23 mouse cellular contexts compared by ENCODE assay signal in the genomic region with DNA sequence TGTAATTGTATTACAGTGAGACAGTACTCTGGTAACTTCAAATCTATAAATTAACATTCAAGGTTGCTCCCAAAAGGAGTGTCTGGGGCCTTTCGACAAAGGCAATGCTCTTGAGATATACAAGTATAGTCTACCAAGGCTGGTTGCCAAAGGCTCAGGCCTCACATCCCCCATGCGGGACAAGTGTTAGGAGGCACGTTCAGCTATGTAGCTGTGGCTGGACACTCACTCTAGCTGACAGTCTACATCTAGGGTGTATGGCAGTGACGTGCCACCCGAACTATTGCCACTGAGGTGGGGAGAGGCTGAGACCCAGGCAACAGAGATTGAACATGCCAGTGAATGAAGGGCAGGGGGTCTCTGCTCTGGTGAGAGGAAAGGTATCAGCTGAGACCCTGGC.
DNase-seq lines count a peak whose midpoint lies in the region; ATAC-seq and TF ChIP-seq lines count a peak whose summit lies in the region.
"Had no signal": no experiment of that assay in that cellular context is flagged by ENCODE, and none has a peak within 500 bp of the region (broad histone marks: within the 10 kb centered on the region; RNA-seq: fewer than 3 reads in every experiment).

No protein-coding gene starts in this region.

- H3K27ac ChIP-seq in heart, embryonic 15.5 days: no peak overlapping the region
- H3K27ac ChIP-seq in heart, adult 2 months: no peak overlapping the region
- no peak overlapping the region for H3K27ac ChIP-seq in heart, postnatal 0 days (ENCODE audit: low read depth)
- H3K27ac ChIP-seq in neural tube, embryonic 14.5 days (ENCODE audit: low read depth, low read length): no peak overlapping the region
- H3K27ac ChIP-seq: embryonic facial prominence, embryonic 10.5 days; embryonic facial prominence, embryonic 12.5 days; forebrain, embryonic 13.5 days; forebrain, embryonic 15.5 days had no signal

- TF ChIP-seq EP300 in heart, adult 2 months (IDR thresholded peaks at IDR 0.05; ENCODE audit: insufficient read depth, low read depth, low read length): no peak
- no peak for TF ChIP-seq EP300 in heart, postnatal 0 days (IDR thresholded peaks at IDR 0.05; ENCODE audit: low read depth)

- peak; percentile 58; the same call in 1 of the 2 replicates for ATAC-seq in heart, embryonic 15.5 days (replicated peaks; ENCODE audit: insufficient number of reproducible peaks, insufficient read depth, low FRiP score, low read depth)
- peak; percentile 49; the same call in 1 of the 2 replicates for ATAC-seq in heart, postnatal 0 days (ENCODE audit: insufficient read depth, low read depth)
- peak; percentile 34; the same call in 1 of the 2 replicates for ATAC-seq in neural tube, embryonic 14.5 days (ENCODE audit: low read depth)
- ATAC-seq: activated CD4-positive, CD25-positive, alpha-beta regulatory T cell, adult 4 months; CD4-positive, CD25-positive, alpha-beta regulatory T cell, adult 4 months; forebrain, embryonic 13.5 days; forebrain, embryonic 15.5 days; Patski had no signal

- H3K4me1 ChIP-seq in heart, embryonic 15.5 days (replicated peaks): 0 out of 2 replicates have a peak, but pooled peaks cover 3% of the 10 kb centered on the region
- no peaks in the 10 kb centered on the region for H3K4me1 ChIP-seq in heart, adult 2 months (ENCODE audit: control insufficient read depth, insufficient read depth, low read length)
- peaks cover 2% of the 10 kb centered on the region; the same call in 1 of the 2 replicates for H3K4me1 ChIP-seq in heart, postnatal 0 days (ENCODE audit: control insufficient read depth, insufficient read depth)
- no peaks in the 10 kb centered on the region for H3K4me1 ChIP-seq in neural tube, embryonic 14.5 days (ENCODE audit: control insufficient read depth, insufficient read depth, low read length)
- H3K4me1 ChIP-seq: embryonic facial prominence, embryonic 12.5 days; forebrain, embryonic 13.5 days; forebrain, embryonic 15.5 days had no signal

- H3K79me2 ChIP-seq in heart, adult 2 months (replicated peaks; ENCODE audit: control insufficient read depth, insufficient read depth, low read length): no peaks in the 10 kb centered on the region

- DNase-seq in heart, adult 2 months: no peak
- peak; percentile 11 for DNase-seq in heart, postnatal 0 days (ENCODE audit: low spot score)
- DNase-seq in heart, postnatal 36 days: no peak
- no peak for DNase-seq in neural tube, embryonic 10.5 days (ENCODE audit: extremely low spot score, low spot score)
- DNase-seq: adrenal gland, adult 8-10 months; adrenal gland, postnatal 14 days; adrenal gland, postnatal 36 days; B cell, adult 2 months; cerebellum, adult 11-12 months; cerebellum, adult 9-10 months; cerebellum, postnatal 10 days; cerebellum, postnatal 25 days had no signal

- TF ChIP-seq POLR2A in heart, adult 2 months (IDR thresholded peaks at IDR 0.05; ENCODE audit: insufficient read depth, low read depth, low read length): no peak

- WGBS in heart, embryonic 15.5 days: 45% methylated on average over 5 of the region's 5 CpGs
- 68% methylated on average over 5 of the region's 5 CpGs for WGBS in heart, adult 2 months
- WGBS in heart, postnatal 0 days: 43% methylated on average over 5 of the region's 5 CpGs
- 90% methylated on average over 5 of the region's 5 CpGs for WGBS in neural tube, embryonic 14.5 days

- peaks cover 3% of the 10 kb centered on the region for H3K27me3 ChIP-seq in heart, embryonic 15.5 days
- H3K27me3 ChIP-seq in heart, adult 2 months (ENCODE audit: control insufficient read depth, insufficient read depth, low read length): no peaks in the 10 kb centered on the region
- H3K27me3 ChIP-seq in heart, postnatal 0 days (ENCODE audit: control insufficient read depth, insufficient read depth, low read length): no peaks in the 10 kb centered on the region
- no peaks in the 10 kb centered on the region for H3K27me3 ChIP-seq in neural tube, embryonic 14.5 days (ENCODE audit: control insufficient read depth, insufficient read depth, low read length)
- H3K27me3 ChIP-seq: CH12.LX; forebrain, embryonic 15.5 days had no signal

- TF ChIP-seq CTCF in heart, adult 2 months (IDR thresholded peaks at IDR 0.05): no peak
- TF ChIP-seq CTCF in heart, postnatal 0 days (IDR thresholded peaks at IDR 0.05; ENCODE audit: low read depth): no peak

- no peak overlapping the region for H3K4me3 ChIP-seq in heart, embryonic 15.5 days
- H3K4me3 ChIP-seq in heart, adult 2 months: no peak overlapping the region
- no peak overlapping the region for H3K4me3 ChIP-seq in heart, postnatal 0 days (ENCODE audit: low read depth, low read length)
- no peak overlapping the region for H3K4me3 ChIP-seq in neural tube, embryonic 14.5 days (ENCODE audit: low read depth, low read length)
- H3K4me3 ChIP-seq: embryonic facial prominence, embryonic 10.5 days; embryonic facial prominence, embryonic 12.5 days; forebrain, embryonic 13.5 days; forebrain, embryonic 15.5 days had no signal

- intact Hi-C loops in heart, adult 2 months (cut with DNase I): no loop called here
- intact Hi-C loops in heart, postnatal 36 days (cut with DNase I): no loop called here

- H3K4me2 ChIP-seq in heart, embryonic 15.5 days: no peak overlapping the region
- H3K4me2 ChIP-seq in heart, postnatal 0 days (ENCODE audit: low read depth, low read length): no peak overlapping the region
- H3K4me2 ChIP-seq in neural tube, embryonic 14.5 days (ENCODE audit: low read depth, low read length): no peak overlapping the region
- H3K4me2 ChIP-seq: embryonic facial prominence, embryonic 12.5 days; forebrain, embryonic 13.5 days; forebrain, embryonic 15.5 days had no signal

- no peaks in the 10 kb centered on the region for H3K9me3 ChIP-seq in heart, embryonic 15.5 days (replicated peaks)
- no peaks in the 10 kb centered on the region for H3K9me3 ChIP-seq in heart, postnatal 0 days (replicated peaks; ENCODE audit: control insufficient read depth, low read length)
- H3K9me3 ChIP-seq in neural tube, embryonic 14.5 days (ENCODE audit: control insufficient read depth, low read length): no peaks in the 10 kb centered on the region
- H3K9me3 ChIP-seq: embryonic facial prominence, embryonic 10.5 days; embryonic facial prominence, embryonic 12.5 days; forebrain, embryonic 13.5 days; forebrain, embryonic 15.5 days; G1E had no signal

- no peaks in the 10 kb centered on the region for H3K36me3 ChIP-seq in heart, embryonic 15.5 days
- no peaks in the 10 kb centered on the region for H3K36me3 ChIP-seq in heart, adult 2 months (ENCODE audit: control insufficient read depth, insufficient read depth, low read length)
- no peaks in the 10 kb centered on the region for H3K36me3 ChIP-seq in heart, postnatal 0 days (replicated peaks; ENCODE audit: control insufficient read depth, insufficient read depth, low read length)
- no peaks in the 10 kb centered on the region for H3K36me3 ChIP-seq in neural tube, embryonic 14.5 days (ENCODE audit: control insufficient read depth, insufficient read depth, low read length)
- H3K36me3 ChIP-seq: embryonic facial prominence, embryonic 10.5 days; embryonic facial prominence, embryonic 12.5 days; forebrain, embryonic 15.5 days; G1E had no signal

- H3K9ac ChIP-seq in heart, embryonic 15.5 days: no peak overlapping the region
- H3K9ac ChIP-seq in heart, adult 2 months (ENCODE audit: low read depth, low read length): no peak overlapping the region
- no peak overlapping the region for H3K9ac ChIP-seq in heart, postnatal 0 days (replicated peaks; ENCODE audit: low read depth, low read length)
- H3K9ac ChIP-seq in neural tube, embryonic 14.5 days (replicated peaks; ENCODE audit: low read depth, low read length): no peak overlapping the region
- H3K9ac ChIP-seq: embryonic facial prominence, embryonic 12.5 days; forebrain, embryonic 13.5 days; forebrain, embryonic 15.5 days had no signal
